Mouse (Mus musculus) mouse embryonic stem cell (cell line): ENCODE measurements around the gene Mcub.

Experiments
- in situ Hi-C, 2 experiments: fragments of 300-500 bp; cut with MboI; formaldehyde crosslinking; loops; 1 replicate in 1 of 2; 3 replicates in 1 of 2; pipeline ENCODE4 v1.14.3; 2019 to 2020; ENCODE audit warnings: low sequenced_read_pairs in 2 of 2, low pct_unique_long_range_greater_than_20kb in 1 of 2, mixed read lengths in 1 of 2; ENCODE audit not compliant: unreplicated experiment in 1 of 2

The Mcub gene

GRCm38 (mm10) chr3:129904381-129905132 is 65.4 kb downstream of the Mcub start:
- in situ Hi-C loops: no loop called here

GRCm38 (mm10) chr3:129903866-129904265 is 66.1 kb downstream of the Mcub start:
- in situ Hi-C loops: no loop called here

- in situ Hi-C loops: no loop called here
These were observed 66.6 kb downstream of the Mcub start for GRCm38 (mm10) chr3:129903369-129903768.

GRCm38 (mm10) chr3:129901271-129901809 is 68.7 kb downstream of the Mcub start, which contains the start of gene Casp6:
Gene Casp6, plus strand, starts transcription at chr3:129901425.
- in situ Hi-C loops: no loop called here

GRCm38 (mm10) chr3:129898886-129899285 is 71.1 kb downstream of the Mcub start:
- in situ Hi-C loops: no loop called here

- in situ Hi-C loops: no loop called here
These were observed 73.4 kb downstream of the Mcub start for GRCm38 (mm10) chr3:129896591-129896990.

- in situ Hi-C loops: no loop called here
These were observed 76.9 kb downstream of the Mcub start for GRCm38 (mm10) chr3:129893143-129893542.

- in situ Hi-C loops: no loop called here
These were observed 78.0 kb downstream of the Mcub start for GRCm38 (mm10) chr3:129892003-129892402.

GRCm38 (mm10) chr3:129887779-129888517 is 82.1 kb downstream of the Mcub start:
- in situ Hi-C loops: no loop called here

GRCm38 (mm10) chr3:129886430-129886829 is 83.6 kb downstream of the Mcub start:
- in situ Hi-C loops: no loop called here

GRCm38 (mm10) chr3:129885577-129885976 is 84.4 kb downstream of the Mcub start:
- in situ Hi-C loops: no loop called here

GRCm38 (mm10) chr3:129880925-129881593 is 88.9 kb downstream of the Mcub start:
- in situ Hi-C loops: no loop called here

GRCm38 (mm10) chr3:129879913-129880312 is 90.1 kb downstream of the Mcub start:
- in situ Hi-C loops: no loop called here

- in situ Hi-C loops: no loop called here
These were observed 90.8 kb downstream of the Mcub start for GRCm38 (mm10) chr3:129879131-129879757.

- in situ Hi-C loops: no loop called here
These were observed 91.5 kb downstream of the Mcub start, which contains the start of gene Pla2g12a for GRCm38 (mm10) chr3:129878405-129879021. Gene Pla2g12a, plus strand, starts transcription at chr3:129878606.

- in situ Hi-C loops: no loop called here
These were observed 92.7 kb downstream of the Mcub start for GRCm38 (mm10) chr3:129877327-129877726.
